Mouse (Mus musculus) G1E (cell line): ENCODE results near the gene Wfdc3.

Source experiments
- CTCF ChIP-seq: IDR thresholded peaks from 2 replicates; pipeline ENCODE4 v1.5.1; 2012; ENCODE audit warnings: low read depth, low read length, inconsistent platforms, mixed read lengths
- GATA1 ChIP-seq: IDR thresholded peaks from 2 replicates; pipeline ENCODE4 v1.6.1; 2012; ENCODE audit warnings: borderline replicate concordance, low read length, inconsistent platforms, mixed read lengths
- POLR2AphosphoS5 ChIP-seq: IDR thresholded peaks from 2 replicates; pipeline ENCODE4 v1.6.1; 2012; ENCODE audit warnings: low read depth, low read length, inconsistent platforms; ENCODE audit not compliant: insufficient replicate concordance
- TAL1 ChIP-seq: conservative IDR thresholded peaks from 2 replicates; pipeline ENCODE4 v1.6.1; 2012; ENCODE audit warnings: low read depth, low read length, inconsistent platforms, mixed read lengths

GRCm38 (mm10) chr2:164773989-164774364, 28.2 kb upstream of the Wfdc3 start:
- TF ChIP-seq CTCF (no peak), TAL1 (no peak), POLR2AphosphoS5 (no peak; the same call in 1 of the 2 replicates), GATA1 (no peak)
